Mouse (Mus musculus) urinary bladder, postnatal 36 days (tissue): ENCODE data around the gene Pld5.

ENCODE experiments used
- DNase-seq, 2 experiments: peaks; one replicate each; pipeline ENCODE4 v3.0.0; 2022; ENCODE audit warnings: low spot score in 2 of 2, mixed read lengths in 1 of 2

Pld5 gene

GRCm38 (mm10) chr1:176167114-176167513 lies 108.0 kb downstream of the Pld5 start:
- DNase-seq, result no peak

GRCm38 (mm10) chr1:176145306-176145705 lies 129.8 kb downstream of the Pld5 start:
- DNase-seq, result no peak

GRCm38 (mm10) chr1:176134379-176134778 lies 140.7 kb downstream of the Pld5 start:
- DNase-seq, result no peak

DNA sequence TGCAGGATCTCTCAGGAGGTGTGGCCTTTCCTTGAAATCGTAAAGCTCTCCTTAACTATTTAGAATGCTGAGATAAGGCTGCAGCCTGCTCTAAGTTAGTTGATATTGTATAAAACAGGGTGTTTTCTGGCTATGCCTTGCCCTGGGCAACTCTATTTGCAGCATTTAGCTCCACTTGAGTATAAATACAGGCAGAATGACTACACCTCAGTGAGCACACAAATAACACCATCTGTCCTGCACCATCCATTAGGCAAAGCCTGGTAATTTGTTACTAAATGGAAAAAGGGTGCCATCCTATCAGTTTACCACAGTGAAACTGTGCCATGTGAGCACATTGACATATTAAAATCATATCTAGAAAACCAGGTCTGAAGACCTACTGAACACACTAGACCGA lies 149.3 kb downstream of the Pld5 start:
- no peak for DNase-seq

DNA sequence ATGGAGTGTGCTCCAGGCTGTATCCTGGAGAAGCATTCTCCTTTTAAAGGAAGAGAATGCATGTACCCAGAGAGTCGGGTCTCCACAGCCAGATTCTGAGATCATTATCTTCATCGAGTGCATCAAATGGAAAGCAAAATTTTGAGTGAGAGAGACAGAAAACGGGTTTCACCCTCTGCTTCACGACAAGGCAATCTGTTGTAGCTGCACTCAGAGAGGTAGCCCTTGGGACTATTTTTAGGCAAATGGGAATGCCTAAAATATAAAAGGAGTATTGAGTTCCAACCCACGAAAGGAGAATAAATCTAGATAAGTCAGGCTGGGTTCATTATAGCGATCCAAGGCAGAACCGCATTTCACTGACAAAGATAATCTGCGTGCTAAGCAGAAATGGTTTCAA lies 150.7 kb downstream of the Pld5 start:
- no peak for DNase-seq

DNA sequence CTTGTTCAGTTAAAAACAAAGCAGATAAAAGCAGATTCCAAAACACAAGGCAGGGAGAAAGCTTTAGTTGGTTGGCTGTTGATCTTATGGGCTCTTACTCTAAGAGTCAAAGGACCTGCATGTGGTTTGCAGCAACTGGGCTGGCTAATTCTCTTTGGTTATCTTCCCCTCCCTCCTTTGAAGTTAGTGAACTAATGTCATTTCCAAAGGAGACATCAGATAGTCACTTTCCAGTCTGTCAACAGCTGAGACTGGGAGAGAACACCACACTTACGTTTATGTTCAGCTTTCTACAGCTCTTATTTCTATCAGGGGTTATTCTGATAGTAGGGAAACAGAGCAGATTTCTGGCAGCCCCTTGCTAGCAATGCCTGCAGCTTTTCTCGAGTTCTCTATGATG lies 151.3 kb downstream of the Pld5 start:
- DNase-seq, result no peak

DNA sequence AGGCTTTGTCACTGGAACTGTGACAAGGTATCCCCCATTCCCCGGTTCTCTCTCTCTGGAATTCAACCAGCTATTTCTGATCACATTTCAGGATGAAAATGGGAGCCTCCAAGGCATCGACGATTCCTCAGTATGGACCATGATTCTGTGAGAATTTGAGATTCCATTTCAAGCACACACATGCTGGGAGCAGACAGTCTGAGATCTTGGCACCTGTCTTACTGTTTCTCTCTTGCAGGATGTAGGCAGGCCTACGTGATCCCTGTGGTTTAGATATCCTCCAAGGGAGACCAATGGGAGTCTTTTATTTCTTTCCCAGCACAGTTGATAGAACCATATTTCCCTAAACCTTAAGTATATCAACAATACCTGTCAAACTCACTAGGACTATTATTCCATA lies 159.5 kb downstream of the Pld5 start:
- no peak for DNase-seq

GRCm38 (mm10) chr1:176098685-176099320 lies 176.3 kb downstream of the Pld5 start:
- no peak for DNase-seq

DNA sequence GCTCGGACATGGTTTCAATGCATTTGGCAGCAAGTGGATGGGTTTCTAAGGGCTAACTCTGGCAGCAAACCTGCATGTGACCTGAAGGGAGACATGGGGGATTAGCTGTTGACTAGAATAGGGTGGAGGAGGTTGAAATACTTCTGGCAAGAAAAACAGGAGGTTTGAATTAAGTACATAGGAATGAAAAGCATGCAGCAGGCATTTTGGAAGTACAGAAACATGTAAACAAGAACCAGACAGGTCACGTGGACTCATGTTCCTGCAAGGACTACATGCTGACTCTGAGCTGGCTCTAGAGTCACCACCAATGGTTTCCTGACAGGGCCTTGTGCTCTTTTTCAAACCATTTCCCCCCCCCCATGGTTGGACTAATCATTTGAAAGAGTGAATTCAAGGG lies 183.0 kb downstream of the Pld5 start:
- no peak for DNase-seq

DNA sequence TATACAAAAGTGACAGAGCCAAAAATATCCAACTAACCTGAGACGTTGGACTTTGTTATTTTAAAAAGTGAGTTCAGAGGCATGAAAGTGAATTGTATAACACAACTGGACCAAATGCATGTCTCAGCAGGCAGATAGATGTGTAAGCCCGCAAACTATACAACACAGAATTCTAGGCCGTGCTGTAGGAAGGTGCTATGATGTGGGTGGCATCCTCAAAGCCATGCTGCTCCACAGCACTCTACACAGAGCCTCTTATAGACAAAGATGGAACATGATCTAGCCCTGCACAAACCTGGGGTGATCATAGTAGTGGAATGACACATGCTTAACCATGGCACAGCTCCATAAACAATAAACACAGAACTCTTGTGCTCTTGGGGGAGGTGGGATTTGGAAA lies 185.7 kb downstream of the Pld5 start:
- no peak for DNase-seq

- DNase-seq, result no peak
Measured at GRCm38 (mm10) chr1:176085952-176086648, 189.0 kb downstream of the Pld5 start.

GRCm38 (mm10) chr1:176082306-176082705 lies 192.8 kb downstream of the Pld5 start:
- DNase-seq, result no peak

DNA sequence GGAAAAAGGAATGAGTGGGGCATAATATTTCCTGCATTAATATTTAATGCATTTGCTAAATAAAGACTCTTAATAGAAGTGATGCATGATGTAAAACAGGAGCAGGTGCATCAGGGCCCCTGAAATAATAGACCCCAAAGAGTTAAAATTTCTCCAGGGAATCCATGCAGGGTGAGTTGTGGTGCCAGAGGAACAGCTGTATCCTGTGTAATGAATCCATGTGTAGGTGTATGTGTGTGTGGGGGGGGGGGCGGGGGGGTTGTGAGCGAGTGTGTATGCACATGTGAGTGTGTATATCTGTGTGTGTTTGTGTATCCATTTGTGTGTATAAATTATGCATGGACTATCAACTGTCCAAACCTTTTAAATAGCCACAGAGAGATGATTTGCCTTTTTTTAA lies 194.1 kb downstream of the Pld5 start:
- no peak for DNase-seq

DNA sequence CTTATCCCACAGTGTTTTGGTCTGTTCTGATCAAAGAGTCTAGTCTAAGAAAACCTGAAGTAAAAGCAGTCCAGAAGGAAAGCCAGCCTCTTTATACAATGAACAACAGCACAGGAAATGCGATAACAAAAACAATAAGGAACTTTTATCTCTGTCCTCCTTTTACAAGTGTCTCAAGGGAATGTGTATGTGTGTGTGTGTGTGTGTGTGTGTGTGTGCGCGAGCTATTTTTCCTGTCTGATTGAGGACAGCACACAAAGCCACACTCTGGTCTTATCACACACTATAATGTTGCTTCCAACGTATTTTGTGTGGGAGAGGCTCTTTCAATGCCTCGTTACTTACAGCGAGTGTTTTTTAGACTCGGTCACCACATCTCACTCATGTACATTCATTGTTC lies 196.7 kb downstream of the Pld5 start:
- DNase-seq, result no peak

- no peak for DNase-seq
Measured at GRCm38 (mm10) chr1:176076799-176077198, 198.3 kb downstream of the Pld5 start.

DNA sequence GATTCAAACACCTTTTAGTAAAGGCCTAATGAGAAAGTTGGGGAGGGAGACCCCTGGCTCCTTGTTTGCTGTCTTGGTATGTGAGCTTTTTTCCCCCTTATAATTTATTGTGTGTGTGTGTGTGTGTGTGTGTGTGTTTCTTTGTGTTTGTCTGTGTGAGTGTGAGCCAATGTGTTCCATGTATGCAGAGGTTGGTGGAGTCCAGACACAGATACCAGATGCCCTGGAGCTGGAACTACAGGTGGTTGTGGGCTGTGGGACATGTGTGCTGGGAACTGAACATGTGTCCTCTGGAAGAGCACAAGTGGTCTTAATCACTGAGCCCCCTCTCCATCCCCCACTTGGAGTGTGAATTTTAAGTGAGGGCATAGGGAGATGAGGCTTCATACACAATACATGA lies 199.3 kb downstream of the Pld5 start:
- DNase-seq, result no peak

- peak in 1 of 2 experiments; percentile 22 for DNase-seq
Measured at GRCm38 (mm10) chr1:176075409-176075808, 199.7 kb downstream of the Pld5 start.

- no peak for DNase-seq
Measured at GRCm38 (mm10) chr1:176074526-176074925, 200.6 kb downstream of the Pld5 start.

DNA sequence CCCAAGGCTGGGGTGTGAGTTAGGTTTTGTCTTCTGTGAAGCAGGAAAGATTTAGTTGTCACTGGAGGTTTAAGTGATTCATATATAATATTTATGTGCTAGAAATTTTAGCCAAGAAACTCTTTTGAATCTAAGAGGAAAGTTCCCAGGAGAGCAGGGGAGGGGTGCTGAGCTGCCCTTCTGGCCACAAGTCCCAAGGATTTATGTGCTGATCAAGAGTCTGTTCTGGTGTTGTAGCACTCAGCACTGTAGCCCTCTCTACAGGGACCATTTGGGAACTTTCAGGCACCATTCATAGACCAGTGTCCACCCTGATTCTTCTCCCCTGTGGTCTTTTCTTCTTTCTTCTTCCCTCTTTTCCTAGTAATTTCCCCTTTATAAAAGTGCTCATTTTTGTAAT lies 209.8 kb downstream of the Pld5 start:
- DNase-seq, result no peak

DNA sequence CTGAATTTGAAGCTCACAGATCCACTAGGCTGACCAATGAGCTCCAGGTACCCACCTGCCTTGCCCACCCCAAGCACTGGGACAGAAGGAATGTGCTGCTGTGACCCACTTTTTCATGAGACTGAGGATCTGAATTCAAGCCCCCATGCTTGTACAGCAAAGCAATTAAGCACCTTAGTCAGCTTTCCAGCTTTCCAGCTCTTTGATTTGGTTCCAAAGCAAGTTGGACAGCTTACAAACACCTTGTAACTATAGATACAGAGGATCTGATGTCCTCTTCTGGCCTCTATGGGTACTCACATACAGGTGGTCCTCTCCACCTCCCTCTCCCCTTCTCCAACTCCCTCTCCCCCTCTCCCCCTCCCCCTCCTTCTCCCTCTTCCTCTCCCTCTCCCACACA lies 210.6 kb downstream of the Pld5 start:
- DNase-seq, result no peak

DNA sequence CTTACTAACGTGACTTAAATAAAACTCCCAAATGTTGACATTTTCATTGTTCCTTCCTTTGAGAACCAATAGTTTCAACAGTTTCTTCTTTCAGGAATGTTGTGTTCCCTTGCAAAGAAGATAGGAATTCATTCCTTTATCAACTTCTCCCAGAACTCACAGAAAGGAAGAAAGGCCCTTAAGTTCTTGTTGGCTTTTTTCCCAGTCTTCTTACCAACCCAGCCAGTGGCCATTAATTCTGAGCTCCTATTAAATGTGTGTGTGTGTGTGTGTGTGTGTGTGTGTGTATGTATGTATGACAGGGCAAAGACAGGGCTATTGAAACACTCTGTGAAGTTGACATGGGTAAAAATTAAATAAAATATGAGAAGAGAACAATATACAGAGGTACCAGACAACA lies 221.5 kb downstream of the Pld5 start:
- DNase-seq, result no peak

DNA sequence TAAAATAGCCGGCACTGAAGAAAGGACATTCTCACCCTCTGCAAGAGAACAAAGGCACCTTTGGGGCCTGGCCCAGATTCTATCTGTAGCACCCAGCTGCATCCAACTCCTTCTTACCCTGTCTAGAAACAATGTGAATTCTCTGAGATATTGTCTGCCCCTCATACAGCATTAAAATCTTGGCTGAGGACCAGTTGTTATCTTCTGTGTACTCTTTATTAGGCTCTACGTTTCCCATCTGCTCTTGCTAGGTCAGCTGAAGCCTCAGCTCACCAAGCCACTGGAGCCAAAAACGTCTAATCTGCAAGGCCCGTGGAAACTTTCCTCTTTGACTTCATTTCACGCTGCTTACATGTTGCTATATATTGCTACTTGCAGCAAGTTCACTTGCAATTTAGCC lies 228.1 kb downstream of the Pld5 start:
- no peak for DNase-seq

- DNase-seq, result no peak
Measured at GRCm38 (mm10) chr1:176046375-176046774, 228.7 kb downstream of the Pld5 start.

GRCm38 (mm10) chr1:176043056-176043455 lies 232.1 kb downstream of the Pld5 start:
- no peak for DNase-seq
